Mouse (Mus musculus) CH12.LX (cell line): ENCODE data around the gene Robo1.

ENCODE experiments used
- CHD1 ChIP-seq: IDR thresholded peaks from 2 replicates; pipeline ENCODE4 v1.6.1; 2012; ENCODE audit warnings: low read depth, low read length, improper control_type of control experiment, inconsistent platforms
- CHD2 ChIP-seq: IDR thresholded peaks from 2 replicates; pipeline ENCODE4 v1.6.1; 2011; ENCODE audit warnings: low read length, improper control_type of control experiment
- CTCF ChIP-seq, 2 experiments: IDR thresholded peaks in 1 of 2; conservative IDR thresholded peaks in 1 of 2; 2 replicates each; pipeline ENCODE4 v1.5.1; 2011 to 2012; ENCODE audit warnings: low read depth in 2 of 2, low read length in 2 of 2, improper control_type of control experiment in 1 of 2, inconsistent platforms in 1 of 2, mild to moderate bottlenecking in 1 of 2, moderate library complexity in 1 of 2
- E2F4 ChIP-seq: IDR thresholded peaks from 2 replicates; pipeline ENCODE4 v1.6.1; 2011; ENCODE audit warnings: low read depth, low read length, improper control_type of control experiment; ENCODE audit not compliant: insufficient replicate concordance
- KAT2A ChIP-seq: IDR thresholded peaks from 2 replicates; pipeline ENCODE4 v1.6.1; 2012; ENCODE audit warnings: low read length, improper control_type of control experiment, inconsistent platforms; ENCODE audit not compliant: insufficient replicate concordance
- MXI1 ChIP-seq: IDR thresholded peaks from 2 replicates; pipeline ENCODE4 v1.6.1; 2011; ENCODE audit warnings: mild to moderate bottlenecking, low read depth, low read length, improper control_type of control experiment
- USF1 ChIP-seq: IDR thresholded peaks from 2 replicates; pipeline ENCODE4 v1.6.1; 2014; ENCODE audit warnings: low read depth, mild to moderate bottlenecking, inconsistent platforms, low read length, improper control_type of control experiment
- USF2 ChIP-seq: conservative IDR thresholded peaks from 2 replicates; pipeline ENCODE4 v1.6.1; 2011; ENCODE audit warnings: low read depth, low read length, improper control_type of control experiment
- ZC3H11A ChIP-seq: IDR thresholded peaks from 2 replicates; pipeline ENCODE4 v1.6.1; 2012; ENCODE audit warnings: low read depth, mild to moderate bottlenecking, inconsistent platforms, low read length, improper control_type of control experiment
- ZKSCAN1 ChIP-seq: IDR thresholded peaks from 2 replicates; pipeline ENCODE4 v1.6.1; 2012; ENCODE audit warnings: low read depth, inconsistent platforms, low read length, improper control_type of control experiment, borderline replicate concordance

- no peak for TF ChIP-seq CTCF (conservative IDR thresholded peaks at IDR 0.05 in 1 of 2, IDR thresholded peaks at IDR 0.05 in 1 of 2; ENCODE audit: low read depth in 2 of 2, low read length in 2 of 2)
- TF ChIP-seq CHD1, result no peak
- TF ChIP-seq CHD2, result no peak
- no peak for TF ChIP-seq KAT2A
- TF ChIP-seq E2F4, result no peak
- no peak for TF ChIP-seq ZC3H11A
- TF ChIP-seq USF2, result no peak
- TF ChIP-seq USF1, result no peak
- no peak for TF ChIP-seq ZKSCAN1
- no peak for TF ChIP-seq MXI1
Measured at GRCm38 (mm10) chr16:72705851-72706250, 397.7 kb downstream of the Robo1 start.
